Mouse (Mus musculus) cerebellum, postnatal 25 days (tissue): Measurements from ENCODE around the gene Amy2a1.
"Not testable (repeated sequence)": the region's sequence is repeated elsewhere in the genome, so short reads cannot be mapped to it uniquely, and the experiment has no call there.

Source experiments
- DNase-seq, 2 experiments: peaks; one replicate each; pipeline ENCODE4 v3.0.0; 2021; ENCODE audit warnings: mixed read lengths in 2 of 2

The Amy2a1 gene

DNA sequence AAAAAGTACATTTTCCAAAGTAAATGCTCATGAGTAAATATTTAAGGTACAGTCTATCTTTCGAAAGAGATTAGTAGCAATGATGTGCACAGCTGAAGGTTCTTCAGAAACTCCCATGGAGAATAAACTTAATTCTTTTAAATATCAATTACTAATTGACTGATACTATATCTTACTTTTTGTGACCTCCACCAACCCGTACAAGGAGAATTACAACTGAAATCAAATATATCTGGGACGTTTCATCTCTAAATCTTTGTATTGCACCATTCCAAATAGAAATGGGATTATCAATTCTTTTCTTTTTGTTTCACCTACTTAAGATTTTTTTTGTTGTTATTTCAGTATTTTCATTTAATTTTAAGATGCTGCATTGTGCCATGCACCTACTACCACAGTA, at the start of gene Amy2a1:
Gene Amy2a1, minus strand, starts transcription at position 101 of the 400 bp plus-strand sequence.
- not testable (repeated sequence) for DNase-seq

DNA sequence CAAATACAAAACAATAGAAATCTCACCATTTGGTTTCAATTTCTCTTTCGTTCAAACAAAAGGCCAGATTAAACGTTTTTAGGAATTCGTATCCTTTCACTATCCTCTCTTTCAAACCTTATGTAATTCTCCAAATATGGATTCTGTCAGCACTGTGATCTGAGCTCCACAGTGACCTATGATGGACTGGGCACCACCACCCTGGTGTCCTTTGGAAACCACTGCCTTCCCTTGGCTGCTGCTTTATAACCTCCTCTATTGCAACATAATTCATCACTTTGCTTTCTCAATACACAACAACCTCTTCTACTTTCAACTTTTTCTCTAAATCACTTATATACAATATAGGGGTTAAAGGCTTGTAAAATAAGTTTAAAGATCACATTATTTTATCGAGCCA, 42.4 kb upstream of the Amy2a1 start:
- no peak for DNase-seq

DNA sequence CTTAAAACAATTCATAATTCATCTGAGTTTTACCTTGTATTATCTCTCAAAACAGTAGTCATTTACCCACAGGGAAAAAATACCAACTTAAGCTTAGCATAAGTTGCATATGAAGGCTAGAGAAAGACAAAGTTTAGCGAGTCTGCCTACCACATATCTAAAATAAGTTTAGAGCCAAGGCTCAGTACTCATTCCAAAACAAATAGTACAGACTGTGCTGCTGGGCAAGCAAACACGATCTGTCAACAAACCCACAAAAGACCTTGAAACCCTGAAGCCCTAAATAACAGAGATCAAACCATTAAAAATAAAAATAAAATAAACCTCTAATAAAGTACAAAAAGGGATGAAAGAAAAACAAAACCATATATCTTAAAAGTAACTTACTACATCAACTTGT, 41.9 kb upstream of the Amy2a1 start:
- DNase-seq: no peak

DNA sequence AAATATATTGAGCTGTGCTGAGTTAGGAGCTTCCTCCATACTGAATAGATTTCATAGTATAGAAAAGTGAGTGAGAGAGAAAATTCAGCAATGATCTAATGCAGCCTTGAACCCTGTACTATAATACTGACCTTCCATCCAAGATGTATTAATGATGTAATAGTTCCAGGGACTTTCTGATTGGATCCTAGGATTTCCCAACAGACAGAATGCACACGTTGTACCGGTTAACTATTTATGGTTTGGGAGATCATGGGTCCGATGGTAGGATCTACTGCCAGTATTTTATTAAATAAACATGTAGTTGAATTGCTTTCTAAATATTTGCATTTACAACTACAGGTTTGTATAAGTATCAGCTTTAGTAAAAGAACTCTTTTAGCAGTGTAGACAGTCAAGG, 39.9 kb upstream of the Amy2a1 start:
- DNase-seq: no peak

DNA sequence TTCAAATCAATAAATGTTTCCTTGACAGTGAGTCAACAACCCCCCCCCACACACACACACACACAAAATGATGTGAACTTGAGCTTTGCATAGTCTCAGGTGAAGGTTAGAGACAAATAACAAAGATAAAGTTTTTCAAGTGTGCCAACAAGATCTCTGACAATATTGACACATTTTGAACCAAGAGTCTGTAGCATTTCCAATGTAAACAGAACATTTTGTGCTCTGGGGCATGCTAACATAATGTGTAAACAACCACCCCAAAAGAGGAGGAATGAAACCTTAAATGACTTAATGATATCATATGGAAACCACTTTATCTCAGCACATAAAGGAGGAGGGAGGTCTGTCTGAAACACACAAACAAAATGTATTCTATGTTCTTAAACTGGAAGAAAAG, 7.5 kb upstream of the Amy2a1 start:
- no peak for DNase-seq
